Mouse (Mus musculus) gastrocnemius, postnatal 36 days (tissue): Measurements from ENCODE around the gene Rftn1. TPM values are rescaled to one million over a fixed set of nuclear protein-coding genes. Genes with fewer than 3 reads are reported as not detected.
"Not testable (repeated sequence)": the region's sequence is repeated elsewhere in the genome, so short reads cannot be mapped to it uniquely, and the experiment has no call there.

Experiments used
- DNase-seq, 2 experiments: peaks; one replicate each; pipeline ENCODE4 v3.0.0; 2022
- intact Hi-C: fragments of 180-260 bp; cut with DNase I; formaldehyde crosslinking; loops from one replicate; pipeline ENCODE4 v1.15.1; 2025
- long read RNA-seq, 2 experiments: library from polyadenylated mRNA; stranded (forward); transcript quantifications; one replicate each; pipeline ENCODE4 v2.0.0; 2021
- total RNA-seq, 2 experiments: library from RNA; stranded (reverse); gene quantifications; 2 replicates each; pipeline ENCODE4 v1.2.3; 2021

Rftn1 gene
- total RNA-seq: 10 to 100 TPM; 22.0 to 22.8 TPM
- long read RNA-seq, experiment 1, full-length matches to known transcripts: 20 of 25 reads
- long read RNA-seq, experiment 1, partial matches to known transcripts: 0 of 25 reads
- long read RNA-seq, experiment 1, other reads (novel, unspliced or antisense): 5 of 25 reads
- long read RNA-seq, experiment 2, full-length matches to known transcripts: 23 of 26 reads
- long read RNA-seq, experiment 2, partial matches to known transcripts: 2 of 26 reads
- long read RNA-seq, experiment 2, other reads (novel, unspliced or antisense): 1 of 26 reads

- peak; percentile 63 to 66 for DNase-seq
- intact Hi-C loops: loop anchor here (2.0 to 5.0 kb wide), 2 partner anchors 47 to 226 kb away; no protein-coding TSS in a partner anchor
Measured at GRCm38 (mm10) chr17:50190131-50191015, at the start of gene Rftn1. Gene Rftn1, minus strand, starts transcription at chr17:50190674.

GRCm38 (mm10) chr17:50237818-50238610 is 47.5 kb upstream of the Rftn1 start:
- no peak for DNase-seq
- intact Hi-C loops: loop anchor here (5.0 kb wide), 3 partner anchors 46 to 301 kb away; partner anchors contain the start of gene Rftn1

GRCm38 (mm10) chr17:50237436-50237709 is 46.9 kb upstream of the Rftn1 start:
- intact Hi-C loops: loop anchor here (5.0 kb wide), 3 partner anchors 45 to 300 kb away; partner anchors contain the start of gene Rftn1
- peak; percentile 69 to 77 for DNase-seq

- DNase-seq: no peak
- intact Hi-C loops: loop anchor here (5.0 kb wide), 3 partner anchors 45 to 300 kb away; partner anchors contain the start of gene Rftn1
Measured at GRCm38 (mm10) chr17:50236702-50237435, 46.4 kb upstream of the Rftn1 start.

- intact Hi-C loops: loop anchor here (5.0 kb wide), 3 partner anchors 44 to 299 kb away; partner anchors contain the start of gene Rftn1
- no peak for DNase-seq
Measured at GRCm38 (mm10) chr17:50235943-50236701, 45.6 kb upstream of the Rftn1 start.

- intact Hi-C loops: no loop called here
- no peak for DNase-seq
Measured at GRCm38 (mm10) chr17:50233956-50234355, 43.5 kb upstream of the Rftn1 start.

GRCm38 (mm10) chr17:50232821-50233220 is 42.3 kb upstream of the Rftn1 start:
- intact Hi-C loops: no loop called here
- DNase-seq: no peak

- DNase-seq: no peak
- intact Hi-C loops: no loop called here
Measured at GRCm38 (mm10) chr17:50231206-50231605, 40.7 kb upstream of the Rftn1 start.

- intact Hi-C loops: no loop called here
- DNase-seq: no peak
Measured at GRCm38 (mm10) chr17:50229534-50229933, 39.1 kb upstream of the Rftn1 start.

- DNase-seq: no peak
- intact Hi-C loops: no loop called here
Measured at GRCm38 (mm10) chr17:50227366-50227765, 36.9 kb upstream of the Rftn1 start.

- intact Hi-C loops: no loop called here
- peak in 1 of 2 experiments; percentile 11 for DNase-seq
Measured at GRCm38 (mm10) chr17:50224718-50225117, 34.2 kb upstream of the Rftn1 start.

GRCm38 (mm10) chr17:50217978-50218377 is 27.5 kb upstream of the Rftn1 start:
- intact Hi-C loops: no loop called here
- no peak for DNase-seq

GRCm38 (mm10) chr17:50215104-50215503 is 24.6 kb upstream of the Rftn1 start:
- intact Hi-C loops: no loop called here
- DNase-seq: no peak

GRCm38 (mm10) chr17:50213117-50213516 is 22.6 kb upstream of the Rftn1 start:
- intact Hi-C loops: no loop called here
- no peak for DNase-seq

GRCm38 (mm10) chr17:50211816-50212215 is 21.3 kb upstream of the Rftn1 start:
- DNase-seq: no peak

GRCm38 (mm10) chr17:50209831-50210230 is 19.4 kb upstream of the Rftn1 start:
- intact Hi-C loops: no loop called here
- no peak for DNase-seq

More at GRCm38 (mm10) chr17:50211816-50212215, 21.3 kb upstream of the Rftn1 start:
- intact Hi-C loops: no loop called here

- DNase-seq: no peak
- intact Hi-C loops: no loop called here
Measured at GRCm38 (mm10) chr17:50208137-50209045, 17.9 kb upstream of the Rftn1 start.

- DNase-seq, intact Hi-C loops: not testable (repeated sequence)
Measured at GRCm38 (mm10) chr17:50206262-50206661, 15.8 kb upstream of the Rftn1 start.
